Mouse (Mus musculus) embryonic fibroblast, embryonic 13.5 days (primary cell): ENCODE measurements around the gene Dapp1.

Experiments
- CTCF ChIP-seq: IDR thresholded peaks from 2 replicates; pipeline ENCODE4 v1.5.1; 2011; ENCODE audit warnings: mild to moderate bottlenecking, control low read depth, low read length, moderate library complexity, borderline replicate concordance; ENCODE audit not compliant: insufficient read depth
- POLR2A ChIP-seq: IDR thresholded peaks from 2 replicates; pipeline ENCODE4 v1.6.1; 2011; ENCODE audit warnings: low read depth, mild to moderate bottlenecking, control low read depth, low read length, moderate library complexity

DNA sequence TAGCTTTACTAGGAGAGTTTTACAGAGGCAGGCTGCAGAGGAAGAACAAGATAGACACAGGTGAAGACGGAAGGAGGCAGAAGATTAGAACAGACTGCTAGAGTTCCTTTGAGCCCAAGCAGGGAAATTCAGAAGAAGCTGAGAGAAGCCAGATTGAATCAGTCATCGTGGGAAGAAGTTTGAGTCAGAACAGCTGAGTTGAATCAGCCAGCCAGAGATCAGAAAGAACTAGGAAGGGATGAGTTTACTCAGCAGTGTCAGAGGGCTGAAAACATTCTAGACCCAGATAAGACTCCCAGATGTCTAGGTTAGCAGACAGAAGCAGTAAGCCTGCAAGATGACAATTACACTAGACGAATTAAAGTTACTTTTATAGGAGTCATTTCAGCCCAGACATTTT is 47.4 kb downstream of the Dapp1 start:
- TF ChIP-seq POLR2A: no peak
- TF ChIP-seq CTCF: no peak
